Mouse (Mus musculus) left cerebral cortex, postnatal 25 days (tissue): ENCODE results near the gene Izumo2. TPM values are rescaled to one million over a fixed set of nuclear protein-coding genes. Genes with fewer than 3 reads are reported as not detected.
"Not testable (repeated sequence)": the region's sequence is repeated elsewhere in the genome, so short reads cannot be mapped to it uniquely, and the experiment has no call there.

Experiments used
- DNase-seq, 2 experiments: peaks; one replicate each; pipeline ENCODE4 v3.0.0; 2022; ENCODE audit warnings: low spot score in 2 of 2, mixed read lengths in 1 of 2
- intact Hi-C: fragments of 180-260 bp; cut with DNase I; formaldehyde crosslinking; loops from one replicate; pipeline ENCODE4 v1.15.1; 2025
- total RNA-seq, 2 experiments: library from RNA; stranded (reverse); gene quantifications; 2 replicates each; pipeline ENCODE4 v1.2.3; 2021

Gene Izumo2
- total RNA-seq, 2 experiments from 2014 or later, result not detected

DNA sequence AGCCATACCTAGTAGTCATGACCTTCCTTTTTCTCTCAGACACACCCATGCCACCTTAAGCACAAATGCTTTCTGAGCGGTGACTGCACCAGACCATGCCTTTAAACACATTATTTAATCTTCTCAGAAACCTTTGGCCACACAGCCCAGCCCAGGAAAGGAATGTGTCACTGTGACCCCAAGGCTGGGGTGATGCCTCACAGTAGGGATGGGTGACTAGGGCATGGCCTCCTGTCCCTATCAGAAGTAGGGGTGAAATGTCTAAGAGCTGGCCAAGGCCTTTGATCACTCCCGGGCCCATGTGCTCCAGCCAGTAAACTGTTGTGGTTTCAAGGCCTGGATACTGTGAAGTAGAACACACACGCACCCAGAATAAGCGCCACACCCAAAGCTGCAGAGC is 13.3 kb upstream of the Izumo2 start:
- intact Hi-C loops, result no loop called here
- DNase-seq, result no peak

DNA sequence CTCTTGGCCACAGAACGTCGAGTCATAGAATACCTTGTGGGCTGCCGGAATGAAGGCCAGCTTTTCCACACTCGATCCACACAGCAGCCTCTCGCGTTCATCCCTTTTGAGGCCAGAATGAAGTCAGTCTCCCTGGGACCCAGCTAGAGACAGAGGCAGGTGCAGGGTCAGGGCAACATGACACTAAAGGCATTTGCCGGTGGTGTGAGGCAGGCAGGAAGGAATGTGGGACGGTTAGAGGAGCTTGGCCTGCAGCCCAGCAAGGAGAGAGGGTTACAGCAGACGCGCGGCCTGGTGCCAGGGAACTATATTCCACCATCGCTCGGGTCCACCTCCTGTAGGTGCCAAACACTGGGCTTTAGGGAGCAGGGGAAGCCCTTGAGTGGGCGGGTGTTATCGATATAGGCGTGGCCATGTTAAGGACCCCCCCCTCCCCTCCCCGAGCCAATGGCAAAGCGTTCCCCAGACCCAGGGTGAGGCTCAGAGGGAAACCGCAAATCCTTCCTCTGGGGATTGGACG is 11.3 kb upstream of the Izumo2 start:
- intact Hi-C loops, result no loop called here
- DNase-seq, result no peak

DNA sequence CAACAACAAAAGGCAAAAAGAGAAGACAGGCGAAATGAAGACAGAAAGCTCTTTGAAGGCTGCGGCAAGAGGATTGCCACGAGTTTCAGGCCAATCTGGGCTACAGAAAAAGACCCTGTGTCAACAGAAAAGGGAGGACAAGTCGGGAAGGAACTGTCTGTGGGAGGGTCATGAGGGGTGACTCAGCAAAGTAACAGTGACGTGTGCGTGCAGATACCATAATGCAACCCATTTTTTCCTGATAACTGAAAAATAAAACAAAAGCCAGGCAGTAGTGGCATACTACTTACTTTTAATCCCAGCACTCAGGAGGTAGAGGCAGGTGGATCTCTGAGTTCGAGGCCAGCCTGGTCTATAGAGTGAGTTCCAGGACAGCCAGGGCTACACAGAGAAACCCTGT is 10.6 kb upstream of the Izumo2 start:
- no peak for DNase-seq
- intact Hi-C loops, result no loop called here

DNA sequence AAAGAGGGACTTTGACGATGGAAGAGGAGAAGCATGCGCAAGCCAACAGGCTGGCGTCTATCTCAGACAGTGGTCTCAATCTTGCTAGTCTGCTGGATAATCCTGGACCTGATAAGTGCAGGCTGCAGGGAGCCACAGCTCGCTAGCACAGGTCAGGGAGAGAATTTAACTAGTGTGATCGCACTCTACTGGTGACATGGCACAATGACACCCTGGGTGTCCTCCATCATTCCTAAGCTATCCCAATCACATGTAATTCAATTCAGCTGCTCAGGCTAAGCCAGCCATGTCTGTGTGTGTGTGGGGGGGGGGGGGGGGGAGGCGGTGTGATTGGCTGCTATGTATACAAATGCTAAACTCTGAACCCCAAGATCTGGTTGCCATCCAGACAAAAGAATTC is 6.6 kb upstream of the Izumo2 start:
- DNase-seq, result peak; percentile 18 to 31
- intact Hi-C loops, result no loop called here

DNA sequence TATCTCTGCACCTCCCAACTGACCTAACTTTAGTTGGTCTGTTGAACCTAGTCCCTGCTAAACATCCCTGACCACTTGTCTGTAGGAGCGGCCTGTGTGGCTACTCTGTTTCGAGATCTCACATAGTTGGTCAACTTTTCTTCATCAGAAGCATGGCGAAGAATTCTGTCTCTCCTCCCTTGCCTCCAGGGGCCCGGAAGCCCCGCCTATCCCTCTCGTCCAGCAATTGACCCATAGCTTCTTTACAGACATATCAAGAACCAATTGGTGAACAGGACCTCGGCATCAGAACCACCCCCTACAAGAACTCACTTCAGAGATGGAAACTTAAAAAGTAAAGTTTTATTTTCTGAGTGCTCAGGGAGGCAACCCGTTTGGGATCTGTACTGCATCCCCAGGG is 5.6 kb upstream of the Izumo2 start:
- intact Hi-C loops, result no loop called here
- no peak for DNase-seq

DNA sequence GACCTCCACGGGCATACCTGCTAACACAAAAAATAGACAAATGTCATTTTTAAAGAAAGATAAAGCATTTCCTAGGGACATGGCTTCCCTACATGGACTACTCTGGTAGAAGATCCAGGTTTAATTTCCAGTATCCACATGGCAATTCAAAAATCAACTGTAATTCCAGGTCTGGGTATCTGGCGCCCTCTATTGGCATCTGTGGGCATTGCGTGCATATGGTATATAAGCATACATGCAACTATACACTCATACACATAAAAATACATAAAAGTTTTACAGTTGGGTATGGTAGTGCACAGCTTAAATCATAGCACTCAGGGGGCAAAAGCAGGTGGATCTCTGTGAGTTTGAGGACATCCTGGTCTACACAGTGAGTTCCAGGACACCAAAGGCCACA is 4.2 kb upstream of the Izumo2 start:
- intact Hi-C loops, result no loop called here
- no peak for DNase-seq

DNA sequence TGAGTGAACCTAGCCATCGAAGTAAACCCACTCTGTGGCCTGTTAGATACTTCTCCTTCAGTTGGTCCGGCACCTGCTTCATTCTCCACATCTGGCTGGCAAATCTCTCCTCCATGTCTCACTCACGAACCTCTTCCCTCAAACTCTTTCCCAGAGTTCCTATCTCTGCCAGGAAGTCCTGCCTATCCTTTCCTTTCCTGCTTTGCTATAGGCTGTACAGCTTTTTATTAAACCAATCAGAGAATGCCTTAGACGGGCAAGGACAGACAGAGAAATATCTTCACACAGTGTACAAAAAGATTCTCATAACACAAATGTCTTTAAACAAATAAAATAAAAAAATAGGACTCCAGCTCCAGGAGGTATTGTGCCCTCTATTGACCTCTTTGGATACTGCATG is 3.5 kb upstream of the Izumo2 start:
- DNase-seq, result no peak
- intact Hi-C loops, result no loop called here

DNA sequence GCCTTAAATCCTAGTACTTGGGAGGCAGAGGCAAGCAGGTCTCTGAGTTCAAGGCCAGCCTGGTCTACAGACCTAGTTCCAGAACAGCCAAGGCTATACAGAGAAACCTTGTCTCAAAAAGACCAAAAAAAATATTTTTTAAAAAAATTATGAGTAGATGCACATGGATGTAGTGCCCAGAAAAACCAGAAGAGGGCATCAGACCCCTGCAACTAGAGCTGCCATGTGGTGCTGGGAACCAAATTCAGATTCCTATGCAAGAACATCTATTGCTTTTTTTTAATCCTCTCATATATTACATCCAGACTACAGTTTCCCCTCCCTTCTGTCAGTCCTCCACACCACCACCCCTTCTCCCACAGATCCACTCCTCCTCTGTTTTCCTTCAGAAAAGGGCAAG is 2.2 kb upstream of the Izumo2 start:
- intact Hi-C loops, result no loop called here
- DNase-seq, result no peak

DNA sequence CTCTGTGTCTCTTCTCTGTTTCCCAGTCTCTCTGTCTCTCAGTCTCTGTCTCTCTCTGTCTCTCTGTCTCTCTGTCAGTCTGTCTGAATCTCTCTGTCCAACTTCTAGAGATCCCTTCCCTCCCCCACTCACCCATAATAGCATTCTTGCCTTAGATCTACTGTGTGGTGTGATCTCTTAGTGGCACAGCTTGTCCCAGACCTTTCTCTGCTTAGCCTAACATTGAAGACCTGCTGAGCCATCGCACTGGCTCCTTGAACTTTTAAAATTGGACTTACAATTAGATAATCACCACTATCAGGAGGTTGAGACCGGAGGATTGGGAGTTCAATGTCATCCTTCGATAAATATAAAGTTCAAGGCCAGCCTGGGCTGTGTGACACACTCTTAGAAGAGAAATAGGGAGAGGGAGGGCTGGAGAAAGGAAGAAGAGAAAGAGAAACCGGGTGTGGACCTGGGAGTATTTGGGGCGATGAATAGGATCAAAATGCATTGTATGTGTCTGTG is 1.3 kb upstream of the Izumo2 start:
- no peak for DNase-seq
- intact Hi-C loops, result no loop called here

DNA sequence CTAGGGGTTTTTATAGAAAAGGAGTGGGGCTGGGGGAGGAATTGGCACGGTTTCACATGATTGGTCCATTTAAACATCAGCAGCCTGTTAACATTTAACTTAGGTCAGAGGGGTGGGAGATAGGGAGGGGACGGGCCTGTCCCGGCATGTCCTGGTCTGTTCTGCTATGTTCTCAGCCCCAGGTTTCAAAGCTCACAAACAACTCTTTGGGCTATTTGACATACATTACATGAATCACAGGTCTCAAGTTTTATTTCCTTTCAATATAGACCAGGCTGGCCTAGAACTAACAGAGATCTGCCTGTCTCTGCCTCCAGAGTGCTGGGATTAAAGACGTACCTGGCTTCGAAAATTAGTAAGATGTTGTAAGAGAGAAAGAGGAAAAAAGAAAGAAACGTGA is 449 bp upstream of the Izumo2 start:
- intact Hi-C loops, DNase-seq: not testable (repeated sequence)

DNA sequence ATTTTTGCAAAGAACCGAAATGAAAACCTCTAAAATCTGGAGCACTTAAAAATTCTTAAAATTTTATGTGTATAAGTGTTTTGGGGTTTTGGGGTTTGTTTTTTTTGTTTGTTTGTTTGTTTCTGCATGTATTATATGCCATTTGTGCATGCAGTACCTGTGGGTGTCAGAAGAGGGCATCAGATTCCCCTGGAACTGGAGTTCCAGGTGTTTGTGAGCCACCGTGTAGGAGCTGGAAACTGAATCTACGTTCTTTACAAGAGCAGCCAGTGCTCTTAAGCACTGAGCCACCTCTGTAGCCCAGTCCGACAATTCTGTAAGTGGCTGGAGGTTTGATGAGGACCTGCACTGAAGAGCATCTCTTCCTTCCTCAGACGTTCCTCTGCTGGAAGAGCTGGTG is 1.3 kb downstream of the Izumo2 start:
- intact Hi-C loops, result no loop called here
- DNase-seq, result no peak

DNA sequence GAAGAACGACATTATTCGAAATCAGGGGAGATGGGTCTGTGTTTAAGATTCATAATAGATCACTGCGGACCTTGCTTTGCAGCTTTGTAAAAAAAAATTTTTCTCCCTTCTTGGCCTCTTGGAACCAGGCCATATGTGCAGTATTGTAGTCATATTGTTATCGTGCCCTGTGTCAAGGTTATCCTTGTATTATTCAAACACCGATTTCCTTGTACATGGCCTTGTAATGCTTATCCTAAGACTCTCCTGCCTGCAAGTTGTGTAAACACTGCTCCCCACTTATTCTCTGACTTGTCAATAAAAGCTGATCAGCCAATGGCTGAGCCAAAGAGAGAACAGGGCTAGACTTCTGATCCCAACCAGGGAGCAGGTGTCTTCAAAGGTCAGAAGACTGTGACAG is 13.5 kb downstream of the Izumo2 start:
- intact Hi-C loops, result no loop called here
- no peak for DNase-seq

DNA sequence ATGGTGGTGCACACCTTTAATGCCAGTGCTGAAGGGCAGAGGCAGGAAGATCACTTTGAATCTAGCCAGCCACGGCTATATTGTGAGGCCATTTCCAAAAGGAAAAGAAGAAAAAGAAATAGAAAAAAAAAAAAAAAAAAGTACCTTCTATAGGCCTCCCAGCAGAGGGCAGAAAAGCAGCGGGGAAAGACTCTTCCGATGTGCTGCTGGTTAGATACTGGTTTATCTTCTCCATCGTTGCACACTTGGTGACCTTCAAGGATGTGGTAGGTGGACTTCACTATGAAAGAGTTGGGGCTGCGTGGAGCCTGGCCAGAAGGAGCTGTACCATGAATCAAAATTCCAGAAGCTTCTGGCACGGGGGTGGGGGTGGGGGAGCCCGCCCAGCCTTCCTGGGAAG is 15.8 kb downstream of the Izumo2 start:
- peak in 1 of 2 experiments; percentile 17 for DNase-seq
- intact Hi-C loops, result loop anchor here (1.0 kb wide), 1 partner anchor 101 kb away; no protein-coding TSS in a partner anchor

DNA sequence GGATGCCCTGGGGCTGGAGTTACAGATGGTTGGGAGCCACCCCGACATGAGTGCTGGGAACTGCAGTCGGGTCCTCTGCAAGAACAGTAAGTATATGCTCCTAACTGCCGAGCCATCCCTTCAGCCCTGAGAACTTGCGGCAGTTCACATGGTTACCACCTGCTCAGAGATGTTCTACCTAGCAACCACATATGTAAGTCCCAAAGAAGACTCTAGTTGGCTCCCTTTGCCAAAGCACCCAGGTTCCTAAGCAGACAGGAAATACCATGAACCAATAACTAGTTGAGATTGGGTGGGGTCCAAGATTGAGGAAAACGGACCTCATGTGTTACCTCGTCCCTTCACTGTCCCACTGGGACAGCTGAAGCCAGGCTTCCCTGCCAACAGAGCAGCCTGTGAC is 17.8 kb downstream of the Izumo2 start:
- intact Hi-C loops, result no loop called here
- peak; percentile 6 to 20 for DNase-seq

DNA sequence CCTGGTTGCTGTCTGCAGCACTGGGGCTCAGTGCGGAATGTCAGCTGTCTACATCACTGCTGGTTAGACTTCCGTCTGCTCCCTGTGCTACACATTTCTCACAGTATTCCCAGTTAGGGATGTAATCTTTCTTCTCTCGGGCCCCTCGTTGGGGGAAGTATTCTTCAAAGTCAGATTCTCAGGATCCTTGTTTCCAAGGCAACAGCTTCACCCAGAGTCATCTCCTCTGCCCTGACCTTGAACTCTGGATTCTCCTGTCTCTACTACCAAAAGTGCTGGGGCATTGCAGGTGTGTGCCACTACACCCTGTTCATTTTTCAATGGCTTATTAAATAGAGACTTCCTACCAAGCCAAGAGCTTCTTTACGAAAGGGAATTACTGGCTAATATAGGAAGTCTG is 18.6 kb downstream of the Izumo2 start:
- intact Hi-C loops, result no loop called here
- no peak for DNase-seq

DNA sequence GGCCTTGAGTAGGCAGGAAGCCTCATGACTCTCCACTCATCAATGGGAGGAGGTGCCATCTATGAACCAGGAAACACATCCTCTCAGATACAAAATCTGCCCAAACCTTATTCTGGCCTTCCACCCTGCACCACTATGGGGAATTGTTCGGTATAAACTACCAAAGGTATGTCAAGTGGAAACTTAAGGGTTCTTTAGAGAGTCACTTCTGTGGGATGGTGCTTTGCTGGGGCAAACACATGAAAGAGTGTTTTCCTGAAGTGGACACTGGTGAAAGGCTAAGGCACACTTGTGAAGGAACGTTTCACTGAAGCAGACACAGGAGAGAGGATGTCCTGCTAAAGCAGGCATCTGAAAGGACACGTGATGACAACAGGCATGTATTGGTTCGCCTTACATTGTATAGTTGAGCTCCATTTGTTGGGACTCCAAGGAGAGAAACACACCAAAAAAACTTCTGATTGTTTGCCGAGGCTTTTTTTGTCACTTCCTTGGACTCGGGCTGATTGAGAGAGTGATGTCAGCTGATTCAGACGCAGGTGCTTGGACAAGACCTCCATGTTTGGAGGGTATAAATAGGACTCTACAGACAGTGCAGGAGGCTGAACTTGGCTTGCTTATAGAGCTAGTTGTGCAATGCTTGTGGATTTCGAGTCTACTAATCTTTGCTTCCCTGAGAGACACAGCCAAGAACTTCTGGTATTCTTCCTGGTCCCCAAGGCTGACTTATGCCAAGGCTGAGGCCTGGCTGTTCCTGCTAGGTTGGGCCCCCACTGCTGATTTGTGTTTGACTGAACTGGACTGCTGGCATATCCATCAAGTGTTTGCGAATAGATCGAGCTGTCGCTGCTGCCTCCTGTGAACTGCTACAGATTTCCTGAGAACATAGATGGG is 19.8 kb downstream of the Izumo2 start:
- no peak for DNase-seq
- intact Hi-C loops, result no loop called here

DNA sequence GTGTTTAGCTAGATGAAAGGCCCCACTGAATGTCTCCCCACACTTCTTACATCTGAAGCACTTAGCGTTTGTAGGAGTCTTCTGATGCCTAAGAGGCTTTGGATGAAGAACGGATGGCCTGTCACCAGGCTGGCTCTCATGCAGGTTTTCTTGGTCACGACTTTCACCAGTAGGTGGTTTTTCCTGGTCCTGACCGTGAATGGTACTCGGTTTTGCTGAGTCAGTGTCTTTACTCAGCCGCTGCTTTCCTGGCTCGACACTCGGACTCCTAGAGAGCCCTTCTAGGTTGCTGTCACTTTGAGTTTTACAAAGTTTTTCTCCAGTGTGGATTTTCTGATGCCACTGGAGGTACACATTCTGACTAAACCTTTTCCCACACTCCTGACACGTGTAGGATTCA is 25.2 kb downstream of the Izumo2 start:
- no peak for DNase-seq
- intact Hi-C loops, result no loop called here

DNA sequence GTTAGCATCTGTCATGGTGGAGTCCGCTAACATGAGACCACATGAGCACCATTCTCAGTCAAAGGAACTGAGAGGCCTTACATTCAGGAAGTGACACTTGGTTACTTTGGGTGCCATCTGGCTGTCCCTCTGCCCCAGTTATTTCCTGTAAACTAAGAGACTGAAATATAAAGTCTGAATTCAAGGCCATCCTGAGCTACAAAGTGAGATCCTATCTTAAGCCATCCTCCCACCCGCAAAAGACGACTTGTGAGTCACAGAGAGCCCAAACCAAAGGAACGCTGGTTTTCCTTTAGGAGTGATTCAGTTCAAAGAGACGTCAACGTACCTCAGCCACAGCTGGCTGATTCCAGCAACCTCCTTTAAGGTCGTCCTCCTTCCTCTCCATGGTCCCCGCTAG is 32.8 kb downstream of the Izumo2 start:
- intact Hi-C loops, result no loop called here
- DNase-seq, result peak in 1 of 2 experiments; percentile 42

DNA sequence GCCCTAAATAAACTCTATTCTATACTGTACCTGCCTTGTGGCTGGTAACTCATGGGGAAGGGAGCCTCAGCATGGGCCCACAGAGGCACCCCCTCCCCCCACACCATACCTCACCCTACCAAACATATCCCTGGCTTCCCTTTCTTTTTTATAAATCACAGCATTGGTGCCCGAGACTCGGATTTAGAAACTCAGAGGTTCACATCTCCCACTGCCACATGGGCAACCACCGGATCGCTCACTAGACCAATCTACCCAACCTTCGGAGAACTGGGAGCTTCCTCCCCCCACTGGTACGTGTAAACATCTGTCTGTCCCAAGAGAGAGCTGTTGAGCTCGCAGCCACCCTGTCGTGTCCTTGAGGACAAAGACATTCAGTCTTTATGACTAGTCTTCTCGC is 35.7 kb downstream of the Izumo2 start:
- intact Hi-C loops, result no loop called here
- DNase-seq, result no peak

DNA sequence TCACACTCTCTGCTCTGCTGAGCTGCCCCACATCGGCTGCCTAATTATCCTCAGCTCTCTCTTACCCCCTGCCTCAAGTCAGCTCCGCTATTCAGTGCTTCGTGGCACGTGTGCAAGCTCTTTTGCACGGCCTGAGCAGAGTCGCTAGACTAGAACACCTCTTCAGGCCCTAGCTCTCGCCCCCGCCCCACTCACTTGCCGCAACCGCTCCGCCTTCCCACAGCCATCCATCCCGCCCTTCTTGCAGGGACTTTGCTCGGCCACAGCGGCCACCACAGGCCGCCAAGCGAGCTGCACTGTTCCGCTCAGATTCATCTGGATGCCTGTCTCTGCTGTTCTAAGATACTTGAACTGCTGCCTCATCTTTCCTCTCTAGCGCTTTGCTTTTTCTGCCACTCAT is 36.5 kb downstream of the Izumo2 start:
- intact Hi-C loops, result no loop called here
- peak; percentile 75 to 86 for DNase-seq

DNA sequence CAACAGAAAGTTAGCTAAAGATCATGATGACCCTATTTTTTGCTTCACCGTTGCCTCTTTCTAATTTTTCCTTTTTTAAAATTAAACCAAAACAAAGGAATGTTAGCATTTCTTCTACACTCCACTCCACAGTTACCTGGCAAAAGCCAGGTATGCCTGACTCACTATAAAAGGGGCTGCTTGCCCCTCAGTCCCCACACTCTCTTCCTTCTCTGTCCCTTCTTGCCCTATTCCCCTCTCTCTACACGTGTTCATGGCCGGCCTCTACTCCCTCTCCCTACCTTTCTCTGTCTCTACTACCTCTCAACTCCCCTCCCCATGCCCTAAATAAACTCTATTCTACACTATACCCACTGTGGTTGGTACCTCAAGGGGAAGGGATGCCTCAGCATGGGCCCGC is 38.6 kb downstream of the Izumo2 start:
- intact Hi-C loops, result no loop called here
- no peak for DNase-seq
